Mouse (Mus musculus) CH12.LX (cell line): Measurements from ENCODE around the gene Srsf10. TPM values are rescaled to one million over a fixed set of nuclear protein-coding genes. Genes with fewer than 3 reads are reported as not detected.

Source experiments
- DNase-seq: peaks from one replicate; pipeline ENCODE4 v3.0.0-alpha.2; 2013; ENCODE audit errors: extremely low read depth
- H3K27ac ChIP-seq: 2 replicates; pipeline ENCODE4 v1.5.1; 2012; ENCODE audit warnings: low read depth, mild to moderate bottlenecking, control low read depth, moderate library complexity; ENCODE audit not compliant: insufficient read depth
- H3K27me3 ChIP-seq: replicated peaks from 2 replicates; pipeline ENCODE3; 2012; ENCODE audit warnings: inconsistent platforms
- H3K36me3 ChIP-seq, 2 experiments: replicated peaks in 1 of 2; 2 replicates each; pipeline versions ENCODE3 to v1.6.1; 2012; ENCODE audit warnings: inconsistent platforms in 1 of 2, low read length in 1 of 2, mild to moderate bottlenecking in 1 of 2, mixed read lengths in 1 of 2, moderate library complexity in 1 of 2; ENCODE audit not compliant: control insufficient read depth in 1 of 2, insufficient read depth in 1 of 2
- H3K4me1 ChIP-seq, 2 experiments: 2 replicates each; pipeline ENCODE4 v1.6.1; 2012; ENCODE audit warnings: inconsistent platforms in 1 of 2, moderate library complexity in 1 of 2; ENCODE audit not compliant: insufficient read depth in 2 of 2, control insufficient read depth in 1 of 2
- H3K4me2 ChIP-seq: 2 replicates; pipeline ENCODE4 v1.6.1; 2012; ENCODE audit warnings: low read depth, mild to moderate bottlenecking, control low read depth; ENCODE audit not compliant: poor library complexity, insufficient read depth, severe bottlenecking
- H3K4me3 ChIP-seq, 3 experiments: fragments of 150-350 bp in 1 of 3; sonication (generic) in 1 of 3; replicated peaks in 1 of 3; 2 replicates each; pipeline versions ENCODE3 to v1.5.1; 2011 to 2012; ENCODE audit warnings: low read depth in 2 of 3, low read length in 2 of 3, mild to moderate bottlenecking in 2 of 3, moderate library complexity in 2 of 3, control low read depth in 1 of 3, improper control_type of control experiment in 1 of 3, inconsistent platforms in 1 of 3, mixed read lengths in 1 of 3; ENCODE audit not compliant: poor library complexity in 1 of 3
- H3K79me2 ChIP-seq: replicated peaks from 2 replicates; pipeline ENCODE4 v1.6.1; 2012; ENCODE audit warnings: mild to moderate bottlenecking, moderate library complexity; ENCODE audit not compliant: control insufficient read depth, poor library complexity, insufficient read depth, severe bottlenecking; ENCODE audit errors: extremely low read depth
- H3K9ac ChIP-seq: 2 replicates; pipeline ENCODE4 v1.6.1; 2012; ENCODE audit warnings: low read depth, mild to moderate bottlenecking, control low read depth, moderate library complexity; ENCODE audit not compliant: insufficient read depth
- H3K9me3 ChIP-seq: replicated peaks from 2 replicates; pipeline ENCODE3; 2012; ENCODE audit warnings: low read length, inconsistent platforms, mixed read lengths
- BHLHE40 ChIP-seq: IDR thresholded peaks from 2 replicates; pipeline ENCODE4 v1.6.1; 2011; ENCODE audit warnings: mild to moderate bottlenecking, low read depth, low read length, improper control_type of control experiment
- CHD1 ChIP-seq: IDR thresholded peaks from 2 replicates; pipeline ENCODE4 v1.6.1; 2012; ENCODE audit warnings: low read depth, low read length, improper control_type of control experiment, inconsistent platforms
- CHD2 ChIP-seq: IDR thresholded peaks from 2 replicates; pipeline ENCODE4 v1.6.1; 2011; ENCODE audit warnings: low read length, improper control_type of control experiment
- E2F4 ChIP-seq: IDR thresholded peaks from 2 replicates; pipeline ENCODE4 v1.6.1; 2011; ENCODE audit warnings: low read depth, low read length, improper control_type of control experiment; ENCODE audit not compliant: insufficient replicate concordance
- ELF1 ChIP-seq: IDR thresholded peaks from 2 replicates; pipeline ENCODE4 v1.6.1; 2014; ENCODE audit warnings: low read depth, mild to moderate bottlenecking, inconsistent platforms, low read length, improper control_type of control experiment
- EP300 ChIP-seq: IDR thresholded peaks from 2 replicates; pipeline ENCODE4 v1.6.1; 2011; ENCODE audit warnings: low read length, improper control_type of control experiment
- IRF4 ChIP-seq: IDR thresholded peaks from 2 replicates; pipeline ENCODE4 v1.6.1; 2014; ENCODE audit warnings: low read depth, mild to moderate bottlenecking, inconsistent platforms, low read length, improper control_type of control experiment
- KAT2A ChIP-seq: IDR thresholded peaks from 2 replicates; pipeline ENCODE4 v1.6.1; 2012; ENCODE audit warnings: low read length, improper control_type of control experiment, inconsistent platforms; ENCODE audit not compliant: insufficient replicate concordance
- MAZ ChIP-seq: IDR thresholded peaks from 2 replicates; pipeline ENCODE4 v1.6.1; 2012; ENCODE audit warnings: low read depth, mild to moderate bottlenecking, inconsistent platforms, low read length, improper control_type of control experiment, moderate library complexity
- MEF2A ChIP-seq: IDR thresholded peaks from 2 replicates; pipeline ENCODE4 v1.6.1; 2014; ENCODE audit warnings: low read depth, mild to moderate bottlenecking, inconsistent platforms, low read length, improper control_type of control experiment, borderline replicate concordance
- MXI1 ChIP-seq: IDR thresholded peaks from 2 replicates; pipeline ENCODE4 v1.6.1; 2011; ENCODE audit warnings: mild to moderate bottlenecking, low read depth, low read length, improper control_type of control experiment
- POLR2A ChIP-seq: IDR thresholded peaks from 2 replicates; pipeline ENCODE4 v1.6.1; 2011; ENCODE audit warnings: low read depth, mild to moderate bottlenecking, improper control_type of control experiment, low read length
- POLR2AphosphoS2 ChIP-seq: IDR thresholded peaks from 2 replicates; pipeline ENCODE4 v1.6.1; 2011; ENCODE audit warnings: low read depth, low read length, improper control_type of control experiment
- RAD21 ChIP-seq: IDR thresholded peaks from 2 replicates; pipeline ENCODE4 v1.6.1; 2011; ENCODE audit warnings: low read depth, mild to moderate bottlenecking, low read length, improper control_type of control experiment, moderate library complexity
- SIN3A ChIP-seq: IDR thresholded peaks from 2 replicates; pipeline ENCODE4 v1.6.1; 2012; ENCODE audit warnings: low read length, improper control_type of control experiment, inconsistent platforms
- SMC3 ChIP-seq: IDR thresholded peaks from 2 replicates; pipeline ENCODE4 v1.6.1; 2011; ENCODE audit warnings: low read depth, low read length, improper control_type of control experiment
- USF1 ChIP-seq: IDR thresholded peaks from 2 replicates; pipeline ENCODE4 v1.6.1; 2014; ENCODE audit warnings: low read depth, mild to moderate bottlenecking, inconsistent platforms, low read length, improper control_type of control experiment
- USF2 ChIP-seq: conservative IDR thresholded peaks from 2 replicates; pipeline ENCODE4 v1.6.1; 2011; ENCODE audit warnings: low read depth, low read length, improper control_type of control experiment
- ZKSCAN1 ChIP-seq: IDR thresholded peaks from 2 replicates; pipeline ENCODE4 v1.6.1; 2012; ENCODE audit warnings: low read depth, inconsistent platforms, low read length, improper control_type of control experiment, borderline replicate concordance
- dilution Hi-C: fragments of 300-500 bp; cut with MboI; formaldehyde crosslinking; loops from 2 replicates; pipeline ENCODE4 v1.14.3; 2020; ENCODE audit warnings: low sequenced_read_pairs; ENCODE audit not compliant: extremely low pct_unique_long_range_greater_than_20kb, extremely low pct_ligation_motif_present
- in situ Hi-C: fragments of 300-500 bp; cut with MboI; formaldehyde crosslinking; loops from 3 replicates; pipeline ENCODE4 v1.14.3; 2019; ENCODE audit warnings: low sequenced_read_pairs, low pct_ligation_motif_present, low pct_unique_long_range_greater_than_20kb, mixed read lengths
- polyA plus RNA-seq: library from polyadenylated mRNA; unstranded; fragments of >175 nt; gene quantifications from 2 replicates; pipeline ENCODE4 v1.2.1, GENCODE M21; 2012; ENCODE audit warnings: low read depth; ENCODE audit not compliant: insufficient read length
- total RNA-seq, 2 experiments: library from RNA; depleted of rRNA; stranded (reverse); fragments of 300-350 nt in 1 of 2; fragments of >200 nt in 1 of 2; gene quantifications; 2 replicates each; pipeline ENCODE4 v1.2.3; 2012 to 2014

Srsf10 gene
- total and polyA plus RNA-seq, 3 experiments, result 85.7 to 291 (median 179) TPM

GRCm38 (mm10) chr4:135909326-135910066, 53.9 kb downstream of the Srsf10 start:
- Histone ChIP-seq H3K27me3 (no peaks in the 10 kb centered on the region), H3K9ac (no peak overlapping the region), H3K27ac (no peak overlapping the region), H3K4me2 (no peak overlapping the region), H3K4me3 (no peak overlapping the region)
- dilution Hi-C loops (no loop called here), in situ Hi-C loops (no loop called here)
- TF ChIP-seq MXI1 (no peak), BHLHE40 (peak; percentile 50)
- TF ChIP-seq, all 38 proteins: peak for 1
- Histone ChIP-seq H3K36me3 (peaks cover 4 to 39% of the 10 kb centered on the region in 2 experiments), H3K9me3 (peaks cover 23% of the 10 kb centered on the region), H3K4me1 (peaks cover 21 to 47% of the 10 kb centered on the region in 2 experiments), H3K79me2 (no peaks in the 10 kb centered on the region)
- no peak for DNase-seq

GRCm38 (mm10) chr4:135911531-135911930, 56.0 kb downstream of the Srsf10 start:
- DNase-seq, result no peak
- Histone ChIP-seq H3K4me1 (peaks cover 21 to 54% of the 10 kb centered on the region in 2 experiments), H3K27ac (peak overlapping the region; percentile 62), H3K36me3 (peaks cover 2 to 22% of the 10 kb centered on the region in 2 experiments), H3K4me2 (peak overlapping the region; percentile 82), H3K9ac (0 out of 2 replicates have a peak overlapping the region, but pooled peaks have one; percentile 33), H3K79me2 (no peaks in the 10 kb centered on the region), H3K4me3 (peak overlapping the region in 2 of 3 experiments; percentile 3 to 25), H3K27me3 (no peaks in the 10 kb centered on the region), H3K9me3 (peaks cover 6% of the 10 kb centered on the region)
- in situ Hi-C loops, result no loop called here
- dilution Hi-C loops, result no loop called here
- TF ChIP-seq BHLHE40 (peak; percentile 56), IRF4 (peak; percentile 5; the same call in 1 of the 2 replicates), ELF1 (no peak), E2F4 (no peak), USF2 (peak; percentile 40), USF1 (peak; percentile 63), MEF2A (no peak), EP300 (0 out of 2 replicates have a peak, but pooled peaks have one; percentile 13), POLR2A (no peak)

- H3K79me2 ChIP-seq, result no peaks in the 10 kb centered on the region
- no peak overlapping the region for H3K9ac ChIP-seq
- in situ Hi-C loops (no loop called here), dilution Hi-C loops (no loop called here)
- no peaks in the 10 kb centered on the region for H3K27me3 ChIP-seq
- DNase-seq, result no peak
- H3K27ac ChIP-seq, result no peak overlapping the region
- H3K36me3 ChIP-seq, result peaks cover 8 to 23% of the 10 kb centered on the region in 2 experiments
- H3K4me3 ChIP-seq, result no peak overlapping the region
- peaks cover 3% of the 10 kb centered on the region for H3K9me3 ChIP-seq
- peaks cover 21 to 54% of the 10 kb centered on the region in 2 experiments for H3K4me1 ChIP-seq
- no peak overlapping the region for H3K4me2 ChIP-seq
- TF ChIP-seq ZKSCAN1 (no peak), POLR2AphosphoS2 (no peak), SIN3A (no peak), EP300 (no peak), BHLHE40 (no peak), SMC3 (no peak), MXI1 (no peak), MEF2A (no peak), RAD21 (no peak), KAT2A (no peak), CHD1 (no peak), MAZ (no peak), CHD2 (no peak)
These were observed 56.6 kb downstream of the Srsf10 start for GRCm38 (mm10) chr4:135912164-135912563.
